Mouse (Mus musculus) T-helper 17 cell (primary cell): Measurements from ENCODE around the gene 4930407I10Rik.

ENCODE experiments used
- in situ Hi-C, 2 experiments: fragments of 300-600 bp; cut with MboI, MseI; formaldehyde crosslinking; loops; 1 replicate in 1 of 2; 2 replicates in 1 of 2; pipeline ENCODE4 v1.15.1; 2025; ENCODE audit warnings: high pct_unique_total_duplicates in 2 of 2

Gene 4930407I10Rik

DNA sequence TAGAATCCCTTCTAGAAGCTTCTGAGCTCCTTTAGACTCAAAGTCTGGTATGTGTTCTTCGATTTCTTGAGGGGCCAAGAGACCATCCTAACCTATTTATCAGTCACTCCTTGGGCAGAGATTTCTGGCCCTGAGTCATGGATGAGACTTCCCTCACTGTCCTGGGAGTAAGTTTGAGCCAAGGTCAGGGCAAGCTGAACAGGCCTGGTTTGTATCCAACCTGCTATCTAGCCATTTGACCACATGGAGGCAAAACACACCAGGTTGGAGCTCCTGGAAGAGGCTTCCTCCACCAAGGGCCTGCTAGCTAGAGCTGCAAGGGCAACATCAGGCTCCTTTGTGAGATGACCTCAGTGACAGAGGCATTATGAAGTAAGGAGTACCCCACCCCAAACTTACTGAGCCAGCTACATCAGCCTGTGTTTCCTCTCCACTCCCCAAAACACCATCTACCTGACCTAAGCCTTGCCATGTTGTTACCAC lies at the start of gene 4930407I10Rik:
Gene 4930407I10Rik (plus strand): TSS at position 433 of the 483 bp plus-strand sequence.
- in situ Hi-C loops = no loop called here

DNA sequence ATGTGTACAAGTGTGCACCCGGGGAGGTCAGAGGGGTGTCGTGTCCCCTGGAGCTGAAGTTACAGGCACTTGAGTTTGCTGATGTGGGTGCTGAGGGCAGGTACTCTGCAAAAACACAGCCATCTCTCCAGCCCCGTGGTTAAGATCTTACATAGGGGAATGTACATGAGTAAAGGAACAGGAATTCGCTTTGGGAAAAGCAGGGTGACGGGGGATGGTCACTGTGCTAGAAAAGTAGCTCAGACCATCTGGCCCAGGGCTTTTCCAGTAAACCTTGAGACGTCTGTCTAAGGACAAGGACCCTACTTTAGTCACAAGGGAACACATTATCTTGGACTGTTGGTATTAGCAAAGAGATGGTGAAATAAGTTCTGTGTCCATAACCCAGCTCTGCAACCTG lies 47.0 kb upstream of the 4930407I10Rik start:
- in situ Hi-C loops = no loop called here

DNA sequence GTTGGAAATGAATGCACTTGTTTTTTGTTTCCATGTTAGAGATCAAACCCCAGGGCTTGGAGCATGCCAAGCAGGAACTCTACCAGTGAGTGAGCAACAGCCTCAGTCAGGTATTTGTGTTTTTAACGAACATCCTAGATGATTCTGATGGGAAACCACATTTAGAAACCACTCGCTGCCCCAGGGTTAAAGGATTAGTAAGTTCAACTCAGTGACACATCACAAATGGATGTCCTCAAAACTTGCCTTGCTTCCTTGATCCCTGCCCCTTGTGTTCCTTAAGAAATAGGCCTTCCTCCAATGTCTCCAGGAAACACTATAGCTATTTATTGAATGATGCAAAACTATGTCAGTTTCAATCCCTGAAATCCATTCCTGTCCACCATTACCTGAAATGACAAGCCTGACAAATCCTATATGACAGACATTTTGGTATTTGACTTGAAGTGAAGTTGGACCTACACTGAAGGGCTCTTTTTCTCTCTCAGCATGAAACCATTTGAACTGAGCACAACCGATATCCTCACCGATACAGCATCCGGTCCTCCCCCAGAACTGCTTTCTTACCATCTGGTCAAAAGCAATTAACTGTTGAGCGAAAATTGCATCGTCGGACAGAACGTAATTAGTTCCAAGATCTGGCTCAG lies 44.1 kb upstream of the 4930407I10Rik start:
- in situ Hi-C loops = no loop called here

DNA sequence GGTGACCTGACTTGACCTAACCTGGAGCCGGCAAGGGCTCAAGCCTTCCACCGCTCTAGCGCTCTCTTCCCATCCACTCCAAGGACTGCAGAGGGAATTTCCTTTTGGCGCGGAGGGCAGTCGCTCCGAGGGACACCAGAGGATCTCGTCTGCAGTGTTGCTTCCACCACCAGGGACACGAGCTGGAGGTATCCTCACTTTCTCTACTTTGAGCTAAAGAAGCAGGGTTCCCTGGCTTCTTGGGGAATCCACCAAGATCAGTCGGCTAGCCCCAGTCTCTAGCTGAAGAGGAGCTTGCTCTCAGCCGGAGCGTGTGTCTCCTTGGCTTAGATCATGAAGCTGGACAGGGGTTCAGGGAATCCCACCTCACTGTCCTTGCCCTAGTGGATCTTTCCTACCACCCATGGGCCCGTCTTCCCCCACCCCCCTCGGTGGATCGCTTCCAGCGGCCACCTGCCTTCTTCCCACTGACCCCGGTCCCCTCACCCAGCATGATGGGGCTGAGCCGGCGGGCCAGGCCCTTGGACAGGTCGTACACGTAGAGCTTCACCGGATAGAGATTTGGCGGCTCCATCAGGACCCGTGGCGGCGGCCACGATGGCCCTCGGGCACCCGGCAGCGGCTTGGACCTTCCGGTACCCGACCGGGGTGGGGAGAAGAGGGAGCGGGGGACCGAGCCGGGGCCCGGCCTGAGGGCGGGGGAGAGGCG lies 43.4 kb upstream of the 4930407I10Rik start:
- in situ Hi-C loops = no loop called here

DNA sequence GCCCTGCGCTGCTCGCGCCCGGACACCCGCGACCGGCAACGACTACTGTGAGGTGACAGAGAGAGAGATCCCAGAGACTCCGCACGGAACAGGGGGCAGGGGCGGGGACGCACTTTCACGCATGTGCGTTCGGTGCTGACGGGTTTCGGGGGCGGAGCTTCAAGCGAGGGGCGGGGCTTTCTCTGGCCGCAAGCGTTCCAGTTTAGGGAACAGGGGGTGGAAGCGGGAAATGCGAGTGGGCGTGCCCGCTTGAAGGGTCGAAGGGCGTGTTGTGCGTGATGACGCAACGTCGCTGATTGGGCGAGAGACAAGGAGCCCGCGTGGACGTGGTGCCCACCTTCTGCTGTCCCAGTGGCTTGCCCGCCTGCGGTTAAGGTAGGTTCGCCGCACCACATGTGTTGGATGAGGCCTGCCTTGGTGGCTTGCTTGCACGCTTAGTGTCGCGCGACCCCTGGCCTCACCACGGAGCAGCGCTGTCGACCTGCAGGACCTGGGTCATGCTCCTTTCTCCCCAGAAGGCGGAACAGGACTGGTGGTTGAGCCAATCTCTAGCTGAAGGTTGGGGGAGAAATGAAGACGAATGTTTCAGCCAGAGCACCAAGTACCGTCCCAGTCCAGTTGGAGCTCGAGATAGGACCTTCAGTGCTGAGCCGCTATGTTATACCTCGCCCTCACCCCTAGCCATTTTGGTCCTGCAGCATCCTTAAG lies 42.7 kb upstream of the 4930407I10Rik start:
- in situ Hi-C loops = no loop called here

DNA sequence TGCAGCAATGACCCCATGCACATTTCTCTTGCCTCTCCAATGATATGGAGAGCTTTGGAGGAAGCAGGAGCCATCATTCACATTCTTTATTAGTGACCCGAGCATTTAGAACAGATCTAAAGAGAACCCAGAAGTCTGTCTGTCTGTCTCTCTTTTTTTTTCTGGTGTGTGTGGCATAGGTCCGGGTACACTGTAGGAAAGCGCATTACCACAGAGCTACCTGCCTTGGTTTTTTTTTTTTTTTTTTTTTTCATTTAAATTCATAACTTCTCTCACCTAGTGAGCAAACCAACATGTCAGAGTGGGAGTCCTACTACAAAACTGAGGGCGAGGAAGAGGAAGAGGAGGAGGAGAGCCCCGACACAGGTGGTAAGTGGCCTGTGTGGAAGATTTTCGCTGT lies 42.1 kb upstream of the 4930407I10Rik start:
- in situ Hi-C loops = no loop called here

DNA sequence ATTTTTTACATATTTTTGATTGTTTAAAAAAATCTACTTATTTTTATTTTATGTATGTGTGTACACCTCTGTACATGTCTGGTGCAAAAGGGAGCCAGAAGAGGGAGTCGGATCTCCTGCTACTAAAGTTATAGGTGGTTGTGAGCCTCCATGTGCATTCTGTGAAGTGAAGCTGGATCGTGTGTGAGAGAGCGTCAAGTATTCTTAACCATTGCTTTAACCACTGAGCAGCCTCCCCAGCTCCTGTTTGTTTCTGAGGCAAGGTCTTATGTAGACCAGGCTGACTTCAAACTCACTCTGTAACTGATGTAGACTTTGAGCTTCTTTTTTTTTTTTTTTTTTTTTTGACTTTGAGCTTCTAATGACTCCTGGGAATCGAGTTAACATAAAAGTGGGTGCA lies 41.5 kb upstream of the 4930407I10Rik start:
- in situ Hi-C loops = no loop called here

DNA sequence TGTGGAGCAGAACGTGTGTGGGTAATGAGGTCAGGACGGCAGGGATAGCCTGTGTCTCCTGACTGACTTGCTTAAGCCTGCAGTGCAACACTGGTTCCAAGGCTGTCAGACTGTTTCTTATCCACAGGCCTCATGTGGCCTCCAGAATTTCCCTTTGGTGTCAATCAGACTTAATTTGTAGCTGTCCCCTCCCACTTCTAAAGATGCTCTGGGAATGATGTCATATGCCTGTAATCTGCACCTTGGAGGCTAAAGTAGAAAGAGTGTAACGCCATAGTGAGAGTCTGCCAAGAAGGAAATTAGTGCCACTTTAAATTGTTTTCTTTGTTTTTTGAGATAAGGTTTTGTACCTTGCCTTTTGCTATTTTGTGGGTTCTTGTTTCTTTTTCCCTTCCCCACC lies 39.7 kb upstream of the 4930407I10Rik start:
- in situ Hi-C loops = no loop called here

DNA sequence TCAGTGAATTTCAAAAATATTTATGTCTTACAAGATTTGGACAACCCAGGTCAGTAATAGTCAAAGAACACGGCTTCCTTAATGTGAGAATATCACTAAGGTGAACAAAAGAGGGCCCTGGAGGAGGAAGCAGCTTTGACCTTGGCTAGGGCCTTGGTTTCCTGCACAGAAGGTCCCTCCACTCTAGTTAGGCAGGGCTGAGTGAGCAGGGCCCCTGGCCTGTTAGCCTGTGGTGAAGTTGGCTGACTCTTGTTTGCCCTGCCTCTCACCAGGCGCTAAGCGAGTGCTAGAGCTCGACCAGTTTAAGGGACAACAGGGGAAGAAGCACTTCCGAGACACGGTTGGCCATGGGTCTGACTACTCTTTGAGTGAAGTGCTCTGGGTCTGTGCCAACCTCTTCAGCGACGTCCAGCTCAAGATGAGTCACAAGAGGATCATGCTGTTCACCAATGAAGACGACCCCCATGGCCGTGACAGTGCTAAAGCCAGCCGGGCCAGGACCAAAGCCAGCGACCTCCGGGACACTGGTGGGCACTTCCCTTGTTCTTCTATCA lies 36.3 kb upstream of the 4930407I10Rik start:
- in situ Hi-C loops = no loop called here

DNA sequence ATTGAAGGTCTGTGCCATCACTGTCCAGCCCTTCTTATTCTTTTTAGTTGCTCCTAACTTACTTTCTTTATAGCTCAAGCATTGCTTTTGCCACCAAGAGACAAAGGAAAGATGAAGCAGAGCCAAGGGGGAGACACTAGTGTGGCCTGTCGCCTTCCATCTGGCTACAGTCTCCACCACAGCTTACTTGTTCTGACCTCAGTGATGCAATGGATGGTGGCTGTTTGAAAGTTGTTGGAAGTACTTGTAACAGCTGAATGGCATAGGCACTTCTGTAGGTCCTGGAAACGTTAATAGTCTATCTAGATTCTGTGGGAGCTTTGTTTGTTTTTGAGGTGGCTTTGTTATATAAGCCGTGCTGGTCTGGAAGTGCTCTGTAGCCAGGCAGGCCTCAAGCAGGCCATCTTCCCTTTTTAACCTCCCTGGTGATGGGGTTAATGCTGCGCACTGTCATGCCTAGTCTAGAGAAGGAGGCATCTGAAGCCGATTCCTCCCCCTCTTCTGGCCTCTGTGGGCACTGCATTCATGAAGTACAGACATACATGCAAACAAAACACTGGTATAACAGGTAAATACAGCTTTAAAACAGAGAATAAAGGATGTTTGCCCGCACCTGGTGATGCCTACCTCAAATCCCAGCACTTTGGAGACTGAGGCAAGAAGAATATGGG lies 34.9 kb upstream of the 4930407I10Rik start:
- in situ Hi-C loops = no loop called here

DNA sequence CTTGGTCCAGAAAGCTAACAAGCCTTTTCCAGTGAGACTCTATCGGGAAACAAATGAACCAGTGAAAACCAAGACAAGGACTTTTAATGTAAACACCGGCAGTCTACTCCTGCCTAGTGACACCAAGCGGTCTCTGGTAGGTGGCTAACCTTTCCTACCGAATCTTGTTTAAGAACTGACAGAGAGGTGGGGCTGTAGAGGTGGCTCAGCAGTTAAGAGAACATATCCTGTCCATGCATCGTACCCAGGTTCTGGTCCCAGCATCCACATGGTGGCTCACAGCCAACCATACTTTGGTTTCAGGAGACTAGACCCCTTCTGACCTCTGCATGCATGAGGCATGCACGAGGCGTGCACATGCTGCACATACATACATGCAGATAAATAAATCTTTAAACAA lies 31.7 kb upstream of the 4930407I10Rik start:
- in situ Hi-C loops = no loop called here

DNA sequence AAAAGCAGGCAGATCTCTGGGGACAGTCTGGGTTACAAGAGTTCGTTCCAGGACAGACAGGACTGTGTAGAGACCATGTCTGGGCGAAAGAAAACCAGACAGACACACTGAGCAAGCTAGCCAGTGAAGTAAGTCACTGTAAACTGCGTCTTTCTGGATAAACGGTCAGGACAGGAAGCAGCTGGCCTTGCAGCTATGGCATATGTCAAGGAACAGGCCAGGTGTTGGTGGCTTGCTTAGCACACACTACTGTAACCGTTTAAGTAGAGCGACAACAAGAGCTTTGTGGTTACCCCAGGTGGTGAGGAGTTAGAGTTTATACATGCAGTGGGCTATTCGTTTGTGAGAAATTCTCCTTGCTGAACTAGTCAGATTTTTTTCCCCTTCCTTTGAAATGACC lies 31.2 kb upstream of the 4930407I10Rik start:
- in situ Hi-C loops = no loop called here

DNA sequence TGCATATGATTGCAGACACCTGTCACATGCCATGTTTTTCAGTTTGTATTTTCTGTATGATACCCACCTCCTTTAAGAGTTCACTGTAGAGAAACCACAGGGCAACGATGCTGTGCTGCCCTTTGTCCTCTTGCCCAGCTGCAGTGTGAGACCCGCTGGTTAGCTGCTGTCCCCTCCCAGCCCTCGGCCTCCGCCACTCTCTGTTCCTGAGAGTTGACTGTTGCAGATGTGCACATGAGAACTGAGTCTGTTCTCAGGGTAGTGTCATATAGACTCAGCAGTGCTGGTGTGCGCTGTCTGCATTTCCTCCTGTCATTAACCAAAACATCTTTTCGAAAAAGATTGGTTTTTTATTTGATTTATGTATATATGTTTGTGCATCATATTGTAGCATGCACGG lies 26.6 kb upstream of the 4930407I10Rik start:
- in situ Hi-C loops = no loop called here

DNA sequence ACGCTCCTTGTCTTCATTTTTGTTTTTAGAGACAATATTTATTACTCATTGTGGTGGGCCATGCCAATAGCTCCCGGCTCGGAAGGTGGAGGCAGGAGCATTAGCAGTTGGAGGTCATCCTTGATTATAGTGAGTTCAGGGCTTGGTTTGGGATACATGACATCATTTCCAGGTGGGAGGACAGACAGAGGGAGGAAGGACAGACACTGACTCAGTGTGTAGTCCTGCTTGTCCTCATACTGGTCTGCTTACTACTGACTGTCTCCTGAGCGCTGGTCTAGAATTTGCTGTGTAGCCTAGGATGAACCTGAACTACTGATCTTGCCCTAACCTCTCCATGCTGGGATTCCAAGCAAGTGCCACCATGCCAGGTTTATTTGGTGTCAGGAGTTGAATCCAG lies 25.2 kb upstream of the 4930407I10Rik start, which contains the start of gene Desi1:
Gene Desi1 (minus strand): TSS at position 101 of the 400 bp plus-strand sequence.
- in situ Hi-C loops = no loop called here

DNA sequence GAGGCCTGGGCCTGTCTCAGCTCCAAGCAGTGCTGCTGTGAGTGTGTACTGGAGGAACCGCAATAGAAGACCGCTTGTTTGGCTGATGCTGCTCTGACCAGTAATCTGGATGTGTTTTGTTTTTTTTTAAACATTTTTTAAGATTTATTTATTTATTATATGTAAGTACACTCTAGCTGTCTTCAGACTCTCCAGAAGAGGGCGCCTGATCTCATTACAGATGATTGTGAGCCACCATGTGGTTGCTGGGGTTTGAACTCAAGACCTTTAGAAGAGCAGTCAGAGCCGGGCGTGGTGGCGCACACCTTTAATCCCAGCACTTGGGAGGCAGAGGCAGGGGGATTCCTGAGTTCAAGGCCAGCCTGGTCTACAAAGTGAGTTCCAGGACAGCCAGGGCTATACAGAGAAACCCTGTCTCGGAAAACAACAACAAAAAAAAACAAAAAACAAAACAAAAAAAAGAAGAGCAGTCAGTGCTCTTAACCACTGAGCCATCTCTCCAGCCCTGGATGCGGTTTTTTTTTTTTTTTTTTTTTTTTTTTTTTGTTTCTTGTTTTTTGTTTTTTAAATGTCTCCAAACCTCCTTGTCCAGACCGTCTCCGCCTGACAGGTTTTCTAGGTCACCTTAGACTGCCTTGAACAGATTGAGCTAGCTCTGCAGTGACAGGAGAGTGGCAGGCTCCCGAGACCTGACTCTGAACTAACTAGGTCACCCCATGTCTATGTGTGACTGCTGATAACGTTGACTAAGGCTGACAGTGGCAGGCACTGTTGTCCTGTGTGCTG lies 22.9 kb upstream of the 4930407I10Rik start:
- in situ Hi-C loops = no loop called here

DNA sequence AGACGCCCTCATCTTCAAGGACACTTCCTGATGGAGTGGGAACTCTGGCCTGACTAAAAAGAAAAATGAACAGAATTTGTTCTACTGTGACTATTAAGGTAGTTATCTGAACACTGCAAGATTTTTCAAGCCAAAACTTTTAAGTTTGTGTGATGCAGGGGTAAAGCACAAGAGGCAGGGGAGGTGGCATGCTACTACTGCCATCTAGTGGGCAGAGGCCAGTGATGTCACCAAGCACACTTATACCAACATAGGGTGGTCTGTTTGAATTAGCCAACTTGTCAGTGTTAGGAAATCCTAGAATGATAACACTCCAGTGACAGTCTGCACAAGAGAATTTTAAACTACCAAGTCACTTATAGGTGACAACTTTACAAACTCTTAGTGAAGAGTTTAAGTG lies 18.3 kb upstream of the 4930407I10Rik start:
- in situ Hi-C loops = no loop called here

DNA sequence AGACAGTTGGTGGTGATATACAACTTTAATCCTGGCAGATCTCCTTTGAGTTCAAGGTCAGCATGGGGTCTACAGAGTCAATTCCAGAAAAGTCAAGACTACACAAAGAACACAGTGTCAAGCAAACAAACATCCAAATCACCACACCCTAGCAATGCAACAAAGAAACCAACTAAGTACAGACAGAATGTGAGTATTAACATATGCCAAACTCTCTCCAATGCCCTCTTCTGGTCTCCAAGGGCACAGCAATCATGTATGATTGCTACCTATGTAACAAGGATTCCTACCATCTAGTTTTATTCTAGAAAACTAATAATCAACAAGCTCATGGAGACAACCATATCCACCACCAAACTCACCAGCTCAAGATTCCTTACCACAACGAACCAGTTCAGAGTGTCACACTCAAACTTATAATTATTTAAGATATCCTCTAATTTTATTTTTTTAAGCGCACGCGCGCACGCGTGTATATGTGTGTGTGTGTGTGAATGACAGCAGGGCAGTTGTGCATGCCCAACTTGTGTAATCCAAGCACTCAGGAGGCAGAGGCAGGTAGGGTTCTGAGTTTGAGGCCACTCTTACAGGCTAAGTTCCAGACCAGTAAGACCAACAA lies 14.7 kb upstream of the 4930407I10Rik start:
- in situ Hi-C loops = no loop called here

DNA sequence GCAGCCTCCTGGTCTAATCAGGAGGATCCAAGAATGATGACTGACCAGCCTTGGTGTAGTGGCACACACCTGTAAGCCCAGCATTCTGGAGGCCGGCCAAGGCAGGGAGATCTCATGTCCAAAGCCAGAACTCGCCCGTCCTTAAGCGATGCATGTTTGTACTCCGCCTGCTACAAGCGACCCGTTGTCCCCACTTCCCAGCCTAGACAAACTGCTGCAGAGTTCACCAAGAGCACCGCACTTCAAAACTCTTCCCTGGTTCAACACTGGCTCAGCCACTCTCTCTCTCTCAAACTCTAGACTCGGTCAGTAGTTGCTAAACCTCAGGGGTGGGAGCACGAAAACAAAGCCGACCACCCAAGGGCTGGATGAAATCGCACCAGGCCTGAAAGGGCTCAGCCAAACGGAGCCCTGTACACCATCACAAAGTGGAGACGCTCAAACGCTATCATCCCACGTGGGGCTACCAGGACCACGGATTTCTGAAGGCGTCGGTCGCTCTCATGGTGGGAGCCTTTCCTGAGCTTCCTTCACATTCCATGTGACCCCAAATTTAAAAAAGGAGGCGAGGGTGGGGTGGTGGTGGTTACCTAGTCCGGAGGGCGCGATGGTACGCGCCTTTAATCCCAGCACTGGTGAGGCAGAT lies 12.6 kb upstream of the 4930407I10Rik start:
- in situ Hi-C loops = loop anchor here in 1 of 2 experiments (5.0 kb wide), 1 partner anchor 84 kb away; the partner anchor contains the start of gene Pmm1

DNA sequence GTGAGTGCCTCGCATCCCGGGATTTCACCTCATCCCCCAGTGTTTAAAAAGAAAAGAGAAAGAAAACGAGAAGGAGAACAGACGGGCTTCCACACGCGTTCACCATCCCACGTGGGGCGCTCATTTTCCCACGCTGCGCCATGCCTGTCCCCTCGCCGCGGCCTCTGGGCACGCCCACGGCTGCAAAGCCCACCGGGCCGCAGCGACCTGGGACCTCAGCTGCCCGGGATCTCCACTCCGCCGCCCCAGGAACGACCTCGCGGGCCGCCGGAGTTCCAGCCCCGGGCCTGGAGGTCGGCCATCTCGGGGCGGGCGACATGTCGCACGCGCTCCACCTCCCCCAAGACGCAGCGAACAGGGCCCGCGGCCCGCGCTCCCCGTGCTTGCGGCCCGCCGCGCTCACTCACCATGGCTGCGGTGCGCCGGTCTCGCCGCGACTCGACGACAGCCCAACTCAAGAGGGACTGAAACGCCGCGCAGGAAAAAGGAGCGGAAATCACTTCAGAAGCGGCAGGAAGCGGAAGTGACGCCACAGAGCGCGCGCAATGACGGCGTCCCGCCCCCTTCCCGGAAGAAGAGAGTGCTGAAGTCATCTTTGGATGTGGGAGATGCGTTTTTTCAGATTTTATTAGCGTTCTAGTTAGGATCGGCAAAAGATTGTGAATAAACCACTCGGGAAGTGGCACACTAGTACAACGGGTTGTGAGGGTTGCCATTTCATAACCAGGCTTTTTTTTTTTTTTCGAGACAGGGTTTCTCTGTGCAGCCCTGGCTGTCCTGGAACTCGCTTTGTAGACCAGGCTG lies 11.7 kb upstream of the 4930407I10Rik start, which contains the start of gene Snu13:
Gene Snu13 (minus strand): TSS at position 519 of the 804 bp plus-strand sequence.
- in situ Hi-C loops = loop anchor here in 1 of 2 experiments (5.0 kb wide), 1 partner anchor 85 kb away; the partner anchor contains the start of gene Pmm1
